Mouse (Mus musculus): ENCODE data around the gene Bcor.

The Bcor gene

DNA sequence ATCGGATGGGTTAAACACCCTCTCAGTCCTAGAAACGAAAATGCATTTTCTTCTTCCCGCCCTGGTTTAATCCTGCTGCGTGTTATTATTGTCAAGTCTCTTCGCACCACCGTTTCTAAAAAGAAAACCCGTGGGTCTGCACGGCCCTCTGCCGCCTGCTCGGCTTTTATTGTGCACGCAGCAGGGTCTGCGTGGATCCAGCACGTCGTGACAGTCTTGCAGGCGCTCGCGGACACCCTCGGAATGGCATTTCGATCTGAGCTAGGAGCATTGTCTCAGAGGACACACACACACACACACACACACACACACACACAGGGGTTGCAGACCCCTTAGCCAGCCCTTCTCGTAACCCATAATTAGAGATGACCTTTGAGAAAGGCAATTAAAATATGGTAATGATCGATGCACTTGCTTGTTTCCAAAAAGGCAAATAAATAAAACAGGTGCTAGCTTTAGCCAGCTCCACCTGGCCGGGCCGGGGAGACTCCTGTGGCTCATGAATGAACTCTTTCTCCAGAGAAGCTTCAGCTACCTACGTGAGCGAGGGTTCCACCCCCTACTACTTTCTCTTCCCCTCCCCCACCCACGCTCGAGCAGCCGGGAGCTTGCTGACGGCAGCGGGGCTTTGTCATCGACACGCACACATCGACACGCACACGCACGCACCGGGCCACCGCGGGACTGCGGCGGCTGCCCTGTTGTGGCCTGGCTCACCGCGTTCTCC is 8.7 kb downstream of the Bcor start:
- DNase-seq (ENCODE audit: low spot score) = no peak

- no peak for DNase-seq (ENCODE audit: low spot score)
These were observed 9.7 kb downstream of the Bcor start for GRCm38 (mm10) chrX:12150425-12150824.

DNA sequence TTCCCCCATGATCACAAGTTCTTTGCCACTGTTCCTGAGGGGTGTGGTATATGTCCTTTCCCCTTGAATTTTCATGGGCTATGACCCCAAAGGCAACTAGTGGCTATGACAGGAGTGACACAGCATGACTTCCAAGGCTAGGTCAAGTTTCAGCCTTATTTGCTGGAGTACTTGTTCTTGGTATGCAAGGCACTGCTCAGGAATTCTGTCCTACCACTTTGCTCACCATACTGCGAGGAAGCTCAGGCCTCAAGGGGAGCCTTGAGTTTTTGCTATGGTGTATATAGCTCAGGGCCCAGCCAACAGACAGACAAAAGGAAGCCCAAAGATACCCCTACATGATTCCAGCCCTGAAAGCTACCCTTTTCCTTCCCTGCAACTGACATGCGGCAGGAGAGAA is 13.9 kb downstream of the Bcor start:
- no peak for DNase-seq (ENCODE audit: low spot score)

- no peak for DNase-seq (ENCODE audit: low spot score)
These were observed 17.3 kb downstream of the Bcor start for GRCm38 (mm10) chrX:12142832-12143231.

DNA sequence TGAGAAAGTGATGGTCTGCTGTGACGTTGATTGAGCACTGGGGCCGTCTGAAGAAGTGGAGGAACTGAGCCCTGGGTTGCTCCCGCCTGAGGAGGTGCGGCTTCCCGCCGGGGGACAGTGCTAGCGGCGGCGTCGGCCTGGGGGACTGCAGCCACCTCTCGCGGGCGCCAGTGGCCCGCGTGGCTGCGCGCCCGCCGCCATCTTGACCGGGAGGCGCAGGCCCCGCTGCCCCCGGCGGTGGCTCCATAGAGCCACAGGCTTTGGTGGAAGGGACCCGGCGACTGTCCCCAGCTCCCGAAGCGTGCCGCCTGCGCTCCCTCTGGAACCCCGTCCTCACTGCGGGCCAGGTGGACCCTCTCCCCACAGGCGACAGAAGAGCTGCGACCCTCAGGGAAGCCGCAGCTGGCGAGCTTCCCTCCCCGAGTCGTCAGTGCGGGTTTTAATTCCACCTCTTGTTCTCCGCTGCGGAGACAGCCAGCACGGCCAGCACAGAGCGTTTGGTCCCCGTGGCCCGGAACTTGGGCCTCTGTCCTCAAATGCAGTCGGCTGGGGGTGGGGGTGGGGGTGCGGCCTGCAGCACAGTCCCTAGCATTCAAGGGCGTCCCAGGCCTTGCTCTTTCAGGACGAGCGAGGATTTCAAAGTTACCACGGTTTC is 19.9 kb downstream of the Bcor start:
- DNase-seq (ENCODE audit: low spot score) = no peak

DNA sequence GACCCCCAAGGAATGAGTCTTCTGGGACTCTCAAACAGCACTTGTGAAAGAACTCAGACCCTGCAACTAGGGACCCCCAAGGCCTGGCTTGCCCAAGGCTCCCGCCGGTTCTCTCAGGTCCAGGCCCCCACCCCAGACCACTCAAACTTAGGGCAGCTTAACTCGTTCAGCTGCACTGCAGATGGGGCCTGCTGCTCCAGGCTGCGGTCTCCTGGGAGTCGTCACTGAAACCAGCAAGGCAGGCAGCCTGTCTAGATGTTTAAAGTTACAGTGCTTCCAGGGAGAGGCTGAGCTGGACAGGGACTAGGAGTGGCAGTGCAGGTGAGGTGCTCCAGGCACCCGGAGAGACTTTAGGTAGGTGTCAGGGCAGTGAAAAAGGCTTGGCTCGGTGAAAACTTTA is 21.9 kb downstream of the Bcor start:
- DNase-seq (ENCODE audit: low spot score) = no peak

- DNase-seq (ENCODE audit: low spot score) = no peak
These were observed 23.0 kb downstream of the Bcor start for GRCm38 (mm10) chrX:12137121-12137521.

GRCm38 (mm10) chrX:12136261-12137101 is 23.7 kb downstream of the Bcor start:
- no peak for DNase-seq (ENCODE audit: low spot score)

- DNase-seq (ENCODE audit: low spot score) = peak; percentile 60
These were observed 24.7 kb downstream of the Bcor start for GRCm38 (mm10) chrX:12135121-12136111.

DNA sequence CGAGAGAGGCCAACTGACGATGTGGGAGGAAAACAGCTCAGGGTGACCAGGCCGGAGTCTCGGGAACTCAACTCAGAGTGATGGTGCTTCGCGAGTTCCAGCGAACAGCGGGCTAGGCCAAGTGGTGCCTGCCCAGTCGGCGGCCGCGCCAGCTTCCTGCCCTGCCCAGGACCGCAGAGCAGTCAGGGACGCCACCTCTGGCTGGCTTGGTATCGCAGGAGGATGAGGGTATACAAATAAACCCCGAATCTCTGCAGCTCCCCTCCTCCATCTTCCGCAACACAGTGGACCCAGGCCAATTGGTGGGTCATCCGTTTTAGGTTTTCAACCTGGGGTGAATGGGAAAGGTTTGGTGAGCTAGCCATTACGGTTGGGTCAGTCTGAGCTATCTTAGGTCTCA is 25.6 kb downstream of the Bcor start:
- DNase-seq (ENCODE audit: low spot score) = peak; percentile 37

GRCm38 (mm10) chrX:12133836-12134431 is 26.2 kb downstream of the Bcor start:
- no peak for DNase-seq (ENCODE audit: low spot score)

GRCm38 (mm10) chrX:12133178-12133835 is 26.8 kb downstream of the Bcor start:
- peak; percentile 48 for DNase-seq (ENCODE audit: low spot score)

GRCm38 (mm10) chrX:12132541-12133177 is 27.5 kb downstream of the Bcor start:
- DNase-seq (ENCODE audit: low spot score) = no peak

GRCm38 (mm10) chrX:12129828-12130809 is 30.0 kb downstream of the Bcor start:
- no peak for DNase-seq (ENCODE audit: low spot score)

DNA sequence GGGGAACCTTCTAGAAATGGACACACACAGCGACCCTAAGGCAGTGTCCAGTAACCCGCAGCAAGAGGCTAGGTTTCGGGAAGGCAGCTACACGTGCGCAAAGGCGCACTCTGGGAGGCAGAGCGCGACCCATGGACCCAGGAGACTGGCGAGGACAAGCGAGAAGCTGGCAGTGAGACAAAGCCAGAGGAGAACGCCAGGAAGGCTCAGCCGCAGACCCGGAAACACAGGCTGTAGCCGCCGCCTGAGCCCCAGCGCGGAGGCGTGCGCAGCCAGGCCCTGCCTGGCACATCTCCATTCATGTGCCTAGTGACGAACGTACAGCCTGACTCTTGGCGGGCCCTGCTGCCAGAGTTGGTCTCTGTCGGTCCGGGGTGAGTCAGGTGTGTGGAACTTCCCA is 30.9 kb downstream of the Bcor start:
- peak; percentile 44 for DNase-seq (ENCODE audit: low spot score)

GRCm38 (mm10) chrX:12128165-12129083 is 31.7 kb downstream of the Bcor start:
- peak; percentile 63 for DNase-seq (ENCODE audit: low spot score)

GRCm38 (mm10) chrX:12127799-12128164 is 32.4 kb downstream of the Bcor start:
- DNase-seq (ENCODE audit: low spot score) = no peak

Measured in ovary, adult 18-20 months (tissue).